Mouse (Mus musculus): ENCODE measurements around the gene Rora.

- no peak for TF ChIP-seq POLR2A (IDR thresholded peaks at IDR 0.05; ENCODE audit: control insufficient read depth, extremely low read depth, insufficient read depth, low read length, poor library complexity)
- TF ChIP-seq CTCF (IDR thresholded peaks at IDR 0.05; ENCODE audit: borderline replicate concordance, control insufficient read depth, extremely low read depth, insufficient read depth, low read length, poor library complexity) = no peak
Measured at GRCm38 (mm10) chr9:68696425-68696956, 42.9 kb downstream of the Rora start.

Measured in thymus, adult 2 months (tissue).